17 mouse cellular contexts compared by ENCODE assay signal in genomic region chr1:177004041-177004741, GRCm38 (mm10).
DNase-seq lines count a peak whose midpoint lies in the region; ATAC-seq and TF ChIP-seq lines count a peak whose summit lies in the region.
"Had no signal": no experiment of that assay in that cellular context is flagged by ENCODE, and none has a peak within 500 bp of the region (broad histone marks: within the 10 kb centered on the region; RNA-seq: fewer than 3 reads in every experiment).

No protein-coding gene starts in this region.

- 65% methylated on average over 4 of the region's 4 CpGs for WGBS in kidney, embryonic 16.5 days
- WGBS in forebrain, postnatal 0 days: 49% methylated on average over 4 of the region's 4 CpGs
- 46% methylated on average over 4 of the region's 4 CpGs for WGBS in hindbrain, postnatal 0 days
- 63% methylated on average over 4 of the region's 4 CpGs for WGBS in neural tube, embryonic 14.5 days
- 73% methylated on average over 4 of the region's 4 CpGs for WGBS in lung, adult 2 months

- no peak for TF ChIP-seq POLR2A in lung, adult 2 months (IDR thresholded peaks at IDR 0.05; ENCODE audit: borderline replicate concordance, extremely low read depth, low read depth, low read length)

- no peak for TF ChIP-seq CTCF in forebrain, postnatal 0 days (IDR thresholded peaks at IDR 0.05; ENCODE audit: low read depth)
- no peak for TF ChIP-seq CTCF in hindbrain, postnatal 0 days (IDR thresholded peaks at IDR 0.05; ENCODE audit: low read depth)
- no peak for TF ChIP-seq CTCF in lung, adult 2 months (IDR thresholded peaks at IDR 0.05; ENCODE audit: insufficient read depth, low read length)

- no peak overlapping the region for H3K4me2 ChIP-seq in kidney, embryonic 16.5 days (replicated peaks; ENCODE audit: low read depth, low read length)
- H3K4me2 ChIP-seq in forebrain, postnatal 0 days (ENCODE audit: low read depth): no peak overlapping the region
- no peak overlapping the region for H3K4me2 ChIP-seq in hindbrain, postnatal 0 days (ENCODE audit: low read depth, low read length)
- H3K4me2 ChIP-seq in neural tube, embryonic 14.5 days (ENCODE audit: low read depth, low read length): no peak overlapping the region
- H3K4me2 ChIP-seq: neural tube, embryonic 12.5 days had no signal

- H3K27ac ChIP-seq in kidney, embryonic 16.5 days (ENCODE audit: low read length): no peak overlapping the region
- 0 out of 2 replicates have a peak overlapping the region, but pooled peaks have one; percentile 21 for H3K27ac ChIP-seq in forebrain, postnatal 0 days (ENCODE audit: low read depth, low read length)
- peak overlapping the region; percentile 41; the same call in 1 of the 2 replicates for H3K27ac ChIP-seq in hindbrain, postnatal 0 days
- H3K27ac ChIP-seq in neural tube, embryonic 14.5 days (ENCODE audit: low read depth, low read length): no peak overlapping the region
- H3K27ac ChIP-seq: neural tube, embryonic 12.5 days had no signal

- H3K9ac ChIP-seq in kidney, embryonic 16.5 days (replicated peaks; ENCODE audit: low read length): no peak overlapping the region
- H3K9ac ChIP-seq in forebrain, postnatal 0 days: no peak overlapping the region
- H3K9ac ChIP-seq in hindbrain, postnatal 0 days (replicated peaks; ENCODE audit: low read length): no peak overlapping the region
- no peak overlapping the region for H3K9ac ChIP-seq in neural tube, embryonic 14.5 days (replicated peaks; ENCODE audit: low read depth, low read length)
- H3K9ac ChIP-seq: neural tube, embryonic 12.5 days had no signal

- peak; percentile 29; the same call in 1 of the 2 replicates for ATAC-seq in kidney, embryonic 16.5 days (ENCODE audit: low FRiP score, low TSS enrichment)
- peak; percentile 10; the same call in 1 of the 2 replicates for ATAC-seq in forebrain, postnatal 0 days
- ATAC-seq in hindbrain, postnatal 0 days: peak; percentile 61
- ATAC-seq in neural tube, embryonic 14.5 days (ENCODE audit: low read depth): peak; percentile 26; the same call in 1 of the 2 replicates
- ATAC-seq: CD4-positive, CD25-positive, alpha-beta regulatory T cell, adult 4 months; lung, postnatal 0 days had no signal

- no peaks in the 10 kb centered on the region for H3K36me3 ChIP-seq in kidney, embryonic 16.5 days (ENCODE audit: insufficient read depth, low read length)
- no peaks in the 10 kb centered on the region for H3K36me3 ChIP-seq in forebrain, postnatal 0 days (ENCODE audit: insufficient read depth)
- no peaks in the 10 kb centered on the region for H3K36me3 ChIP-seq in hindbrain, postnatal 0 days (ENCODE audit: insufficient read depth, low read length)
- H3K36me3 ChIP-seq in neural tube, embryonic 14.5 days (ENCODE audit: control insufficient read depth, insufficient read depth, low read length): no peaks in the 10 kb centered on the region
- H3K36me3 ChIP-seq: neural tube, embryonic 12.5 days had no signal

- no peaks in the 10 kb centered on the region for H3K9me3 ChIP-seq in kidney, embryonic 16.5 days (ENCODE audit: low read length)
- H3K9me3 ChIP-seq in forebrain, postnatal 0 days (ENCODE audit: low read length): no peaks in the 10 kb centered on the region
- H3K9me3 ChIP-seq in hindbrain, postnatal 0 days (ENCODE audit: low read length): no peaks in the 10 kb centered on the region
- H3K9me3 ChIP-seq in neural tube, embryonic 14.5 days (ENCODE audit: control insufficient read depth, low read length): no peaks in the 10 kb centered on the region
- H3K9me3 ChIP-seq: megakaryocyte, embryonic 14.5 days; neural tube, embryonic 12.5 days had no signal

- H3K4me3 ChIP-seq in kidney, embryonic 16.5 days (ENCODE audit: low read length): no peak overlapping the region
- H3K4me3 ChIP-seq in forebrain, postnatal 0 days (ENCODE audit: low read depth, low read length): no peak overlapping the region
- H3K4me3 ChIP-seq in hindbrain, postnatal 0 days (ENCODE audit: low read length): no peak overlapping the region
- no peak overlapping the region for H3K4me3 ChIP-seq in neural tube, embryonic 14.5 days (ENCODE audit: low read depth, low read length)
- no peak overlapping the region for H3K4me3 ChIP-seq in lung, adult 2 months (replicated peaks; ENCODE audit: extremely low read depth, low read depth, low read length)
- H3K4me3 ChIP-seq: megakaryocyte, embryonic 14.5 days; neural tube, embryonic 12.5 days had no signal

- H3K4me1 ChIP-seq in kidney, embryonic 16.5 days (ENCODE audit: insufficient read depth, low read length): peaks cover 5% of the 10 kb centered on the region; the same call in 1 of the 2 replicates
- peaks cover 9% of the 10 kb centered on the region for H3K4me1 ChIP-seq in forebrain, postnatal 0 days (ENCODE audit: insufficient read depth)
- peaks cover 19% of the 10 kb centered on the region for H3K4me1 ChIP-seq in hindbrain, postnatal 0 days (ENCODE audit: insufficient read depth, low read length)
- H3K4me1 ChIP-seq in neural tube, embryonic 14.5 days (ENCODE audit: control insufficient read depth, insufficient read depth, low read length): peaks cover 6% of the 10 kb centered on the region; the same call in 1 of the 2 replicates
- H3K4me1 ChIP-seq in lung, adult 2 months (ENCODE audit: control insufficient read depth, insufficient read depth, low read length): no peaks in the 10 kb centered on the region

- DNase-seq in kidney, postnatal 14 days: no peak
- DNase-seq in forebrain, postnatal 0 days: no peak
- peak; percentile 25 for DNase-seq in hindbrain, postnatal 0 days (ENCODE audit: low spot score)
- DNase-seq in thymus, postnatal 10 days (ENCODE audit: low spot score in 2 of 2): no peak
- DNase-seq in lung, adult 2 months: no peak
- DNase-seq: cerebellum, adult 11 months; heart, postnatal 10 days; kidney, adult 11 months; layer of hippocampus, adult 9-11 months; retina, postnatal 1 day; spleen, adult 18-20 months had no signal

- no peaks in the 10 kb centered on the region for H3K27me3 ChIP-seq in kidney, embryonic 16.5 days (ENCODE audit: insufficient read depth, low read length)
- no peaks in the 10 kb centered on the region for H3K27me3 ChIP-seq in forebrain, postnatal 0 days (ENCODE audit: insufficient read depth, low read length)
- no peaks in the 10 kb centered on the region for H3K27me3 ChIP-seq in hindbrain, postnatal 0 days (ENCODE audit: insufficient read depth, low read length)
- no peaks in the 10 kb centered on the region for H3K27me3 ChIP-seq in neural tube, embryonic 14.5 days (ENCODE audit: control insufficient read depth, insufficient read depth, low read length)
- H3K27me3 ChIP-seq: megakaryocyte, embryonic 14.5 days; neural tube, embryonic 12.5 days had no signal

Comparison
In these comparisons a context has a peak if more than half of its experiments do, and no peak if none do; other contexts are left out.
1. ATAC-seq: peak in every context shown above with its lines; median percentile 61 in hindbrain, postnatal 0 days; 29 in kidney, embryonic 16.5 days; 26 in neural tube, embryonic 14.5 days; 10 in forebrain, postnatal 0 days.
2. H3K27ac ChIP-seq: peak in forebrain, postnatal 0 days (single experiment) and hindbrain, postnatal 0 days (single experiment); none in kidney, embryonic 16.5 days (single experiment) and neural tube, embryonic 14.5 days (single experiment).